Mouse (Mus musculus): ENCODE measurements around the gene Cdh22.

- TF ChIP-seq CTCF (IDR thresholded peaks at IDR 0.05; ENCODE audit: control insufficient read depth, insufficient read depth, low read length) (no peak), POLR2A (IDR thresholded peaks at IDR 0.05; ENCODE audit: borderline replicate concordance, control insufficient read depth, low read depth, low read length) (no peak)
Measured at GRCm38 (mm10) chr2:165129189-165129588, 105.5 kb downstream of the Cdh22 start.

All from bone marrow, adult 2 months (tissue).